Mouse (Mus musculus) heart, postnatal 0 days (tissue): Measurements from ENCODE around the gene Fgd1. TPM values are rescaled to one million over a fixed set of nuclear protein-coding genes. Genes with fewer than 3 reads are reported as not detected.
A peak's percentile ranks its signal among the peaks of the same experiment; 100 is the strongest.

Source experiments
- ATAC-seq: fragments of 200-750 bp; cut with Nextera tagmentation; 2 replicates; pipeline ENCODE4 v1.8.0; 2017; ENCODE audit warnings: low read depth, moderate number of reproducible peaks, moderate library complexity; ENCODE audit not compliant: insufficient read depth
- DNase-seq: peaks from one replicate; pipeline ENCODE4 v3.0.0-alpha.2; 2016; ENCODE audit warnings: low spot score
- H3K27ac ChIP-seq: fragments of 300-500 bp; sonication (generic); 2 replicates; pipeline ENCODE4 v1.5.1; 2014; ENCODE audit warnings: low read depth, mild to moderate bottlenecking
- H3K27me3 ChIP-seq: fragments of 300-500 bp; sonication (generic); 2 replicates; pipeline ENCODE4 v1.6.1; 2014; ENCODE audit warnings: low read length, mixed read lengths; ENCODE audit not compliant: control insufficient read depth, insufficient read depth
- H3K36me3 ChIP-seq: fragments of 300-500 bp; sonication (generic); replicated peaks from 2 replicates; pipeline ENCODE4 v1.6.1; 2014; ENCODE audit warnings: low read length, mixed read lengths; ENCODE audit not compliant: control insufficient read depth, insufficient read depth
- H3K4me1 ChIP-seq: fragments of 300-500 bp; sonication (generic); 2 replicates; pipeline ENCODE4 v1.6.1; 2014; ENCODE audit warnings: antibody characterized with exemption; ENCODE audit not compliant: control insufficient read depth, insufficient read depth
- H3K4me2 ChIP-seq: fragments of 300-500 bp; sonication (generic); 2 replicates; pipeline ENCODE4 v1.6.1; 2014; ENCODE audit warnings: low read depth, mild to moderate bottlenecking, low read length, moderate library complexity
- H3K4me3 ChIP-seq: fragments of 300-500 bp; sonication (generic); 2 replicates; pipeline ENCODE4 v1.5.1; 2014; ENCODE audit warnings: low read depth, low read length
- H3K9ac ChIP-seq: fragments of 300-500 bp; sonication (generic); replicated peaks from 2 replicates; pipeline ENCODE4 v1.6.1; 2014; ENCODE audit warnings: low read depth, low read length, mixed read lengths
- H3K9me3 ChIP-seq: fragments of 300-500 bp; sonication (generic); replicated peaks from 2 replicates; pipeline ENCODE4 v1.6.1; 2016; ENCODE audit warnings: low read length; ENCODE audit not compliant: control insufficient read depth
- CTCF ChIP-seq: IDR thresholded peaks from 2 replicates; pipeline ENCODE4 v1.5.1; 2016; ENCODE audit warnings: antibody characterized with exemption, control low read depth, low read depth
- EP300 ChIP-seq: IDR thresholded peaks from 2 replicates; pipeline ENCODE4 v1.6.1; 2016; ENCODE audit warnings: antibody characterized with exemption, low read depth
- WGBS: fragments of 180-500 bp; shearing (Covaris S2); extraction: QIAGEN DNeasy Blood & Tissue Kit; methylation state at CpG from one replicate; pipeline ENCODE4 v1.1.7; 2014; 5-methylcytosine and 5-hydroxymethylcytosine counted together
- polyA plus RNA-seq: library from polyadenylated mRNA; unstranded; fragments of >200 nt; fragmentation: Nextera tagmentation; extraction: Ambion mirVana; gene quantifications from 2 replicates; pipeline ENCODE4 v1.2.1, GENCODE M21; 2015
- total RNA-seq: library from RNA; depleted of rRNA; stranded (reverse); fragments of >200 nt; gene quantifications from 2 replicates; pipeline ENCODE4 v1.2.3, GENCODE M21; 2014; ENCODE audit warnings: low replicate concordance; rRNA removed

The Fgd1 gene
- total and polyA plus RNA-seq, 2 experiments from 2014 or later: 5.1 to 11.4 TPM

DNA sequence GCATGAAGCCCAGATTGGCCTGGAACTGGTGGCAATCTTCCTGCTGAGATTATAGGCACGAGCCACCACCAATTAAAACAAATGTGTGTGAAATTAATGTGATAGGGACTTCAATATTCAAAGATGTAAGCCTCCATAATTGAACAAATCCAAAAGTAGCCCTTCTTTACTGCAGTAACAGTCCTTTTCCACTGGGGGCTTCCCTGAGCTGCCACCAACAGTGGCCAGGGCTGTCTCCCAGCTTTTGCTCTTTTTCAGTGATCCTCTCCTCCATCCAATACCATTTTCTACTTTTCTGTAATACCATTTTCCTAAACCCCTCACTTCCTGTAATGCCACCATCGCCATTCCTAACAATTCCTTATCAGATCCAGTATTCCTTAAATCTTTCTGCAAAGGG, 71.5 kb downstream of the Fgd1 start:
- H3K27ac ChIP-seq: no peak overlapping the region
- no peak overlapping the region for H3K4me2 ChIP-seq
- no peaks in the 10 kb centered on the region for H3K36me3 ChIP-seq
- no peaks in the 10 kb centered on the region for H3K9me3 ChIP-seq
- TF ChIP-seq EP300: no peak
- TF ChIP-seq CTCF: peak; percentile 42
- ATAC-seq: no peak
- H3K4me3 ChIP-seq: no peak overlapping the region
- no peak for DNase-seq
- H3K4me1 ChIP-seq: no peaks in the 10 kb centered on the region
- no peak overlapping the region for H3K9ac ChIP-seq
- WGBS: 10% methylated on average over 2 of the region's 2 CpGs
- H3K27me3 ChIP-seq: no peaks in the 10 kb centered on the region

- Histone ChIP-seq H3K27me3 (no peaks in the 10 kb centered on the region), H3K36me3 (no peaks in the 10 kb centered on the region), H3K9ac (no peak overlapping the region), H3K4me2 (no peak overlapping the region), H3K4me3 (no peak overlapping the region), H3K4me1 (no peaks in the 10 kb centered on the region), H3K27ac (no peak overlapping the region), H3K9me3 (no peaks in the 10 kb centered on the region)
- no peak for TF ChIP-seq EP300
- TF ChIP-seq CTCF: no peak
- DNase-seq: no peak
- WGBS: 65% methylated on average over 2 of the region's 2 CpGs
- no peak for ATAC-seq
Measured at GRCm38 (mm10) chrX:151123933-151124332, 78.0 kb downstream of the Fgd1 start.

DNA sequence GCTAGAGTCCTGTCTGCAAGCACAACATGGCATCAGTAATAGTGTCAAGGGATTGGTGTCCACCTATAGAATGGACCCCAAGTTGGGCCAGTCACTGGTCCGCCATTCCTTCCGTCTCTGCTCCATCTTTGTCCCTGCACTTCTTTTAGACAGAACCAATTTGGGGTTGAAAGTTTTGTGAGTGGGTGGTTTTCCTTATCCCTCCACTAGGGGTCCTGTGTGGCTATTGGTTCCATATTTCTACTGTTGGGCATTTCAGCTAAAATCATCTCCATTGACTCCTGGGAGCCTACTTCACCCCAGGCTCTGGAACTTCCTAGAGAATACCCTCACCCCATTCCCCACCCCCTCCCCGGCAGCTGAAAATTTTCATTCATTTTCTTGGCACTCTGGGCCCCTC, 84.5 kb downstream of the Fgd1 start:
- no peak overlapping the region for H3K4me3 ChIP-seq
- H3K4me1 ChIP-seq: no peaks in the 10 kb centered on the region
- no peaks in the 10 kb centered on the region for H3K27me3 ChIP-seq
- DNase-seq (no peak), ATAC-seq (no peak)
- no peaks in the 10 kb centered on the region for H3K36me3 ChIP-seq
- no peaks in the 10 kb centered on the region for H3K9me3 ChIP-seq
- no peak for TF ChIP-seq CTCF
- TF ChIP-seq EP300: no peak
- WGBS: 70% methylated on average over 3 of the region's 3 CpGs
- no peak overlapping the region for H3K4me2 ChIP-seq
- no peak overlapping the region for H3K9ac ChIP-seq
- H3K27ac ChIP-seq: no peak overlapping the region

DNA sequence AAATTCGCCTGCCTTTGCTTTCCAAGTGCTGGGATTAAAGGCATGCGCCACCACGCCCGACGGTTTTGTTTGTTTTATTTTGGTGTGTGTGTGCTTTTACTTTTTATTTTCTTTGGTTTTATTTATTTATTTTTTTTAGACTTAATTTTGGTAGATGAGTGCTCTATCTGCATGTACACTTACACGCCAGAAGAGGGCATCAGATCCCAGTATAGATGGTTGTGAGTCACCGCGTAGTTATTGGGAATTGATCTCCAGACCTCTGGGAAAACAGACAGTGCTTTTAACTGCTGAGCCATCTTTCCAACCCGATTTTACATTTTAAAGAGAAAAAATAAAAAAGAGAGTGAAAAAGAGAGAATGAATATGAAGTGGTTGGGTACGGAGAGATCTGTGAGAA, 86.8 kb downstream of the Fgd1 start:
- Histone ChIP-seq H3K27me3 (no peaks in the 10 kb centered on the region), H3K4me1 (no peaks in the 10 kb centered on the region), H3K9ac (no peak overlapping the region), H3K4me3 (no peak overlapping the region), H3K9me3 (no peaks in the 10 kb centered on the region), H3K36me3 (no peaks in the 10 kb centered on the region), H3K4me2 (no peak overlapping the region), H3K27ac (no peak overlapping the region)
- DNase-seq (no peak), ATAC-seq (no peak)
- TF ChIP-seq EP300: no peak
- TF ChIP-seq CTCF: peak; percentile 41
- WGBS: 33% methylated on average over 10 of the region's 10 CpGs

Other genes starting within 250 kb of the Fgd1 start
- gene Maged2, start 231.8 kb upstream of the Fgd1 start, total RNA-seq: 230 and 273 TPM in 2 replicates
- 323 and 342 TPM in 2 replicates for gene Maged2, start 231.8 kb upstream of the Fgd1 start, polyA plus RNA-seq
- 27.0 and 33.4 TPM in 2 replicates for gene Gnl3l, start 28.8 kb upstream of the Fgd1 start, total RNA-seq
- 15.2 and 15.4 TPM in 2 replicates for gene Gnl3l, start 28.8 kb upstream of the Fgd1 start, polyA plus RNA-seq
- gene Tsr2, start 50.4 kb downstream of the Fgd1 start, total RNA-seq: 6.2 and 8.9 TPM in 2 replicates
- 9.0 and 10.4 TPM in 2 replicates for gene Tsr2, start 50.4 kb downstream of the Fgd1 start, polyA plus RNA-seq
- 0.35 and 3.1 TPM in 2 replicates for gene Wnk3, start 151.9 kb downstream of the Fgd1 start, total RNA-seq
- 0.18 and 0.37 TPM in 2 replicates for gene Wnk3, start 151.9 kb downstream of the Fgd1 start, polyA plus RNA-seq